Mouse (Mus musculus) heart, embryonic 10.5 days (tissue): Measurements from ENCODE around the gene Xylt1. TPM values are rescaled to one million over a fixed set of nuclear protein-coding genes. Genes with fewer than 3 reads are reported as not detected.

Experiments used
- DNase-seq: peaks from one replicate; pipeline ENCODE4 v3.0.0-alpha.2; 2017; ENCODE audit warnings: low spot score
- H3K27ac ChIP-seq: fragments of 300-500 bp; sonication (generic); 2 replicates; pipeline ENCODE4 v1.5.1; 2016; ENCODE audit warnings: mild to moderate bottlenecking
- H3K27me3 ChIP-seq: fragments of 300-500 bp; sonication (generic); 2 replicates; pipeline ENCODE4 v1.6.1; 2016; ENCODE audit warnings: mild to moderate bottlenecking; ENCODE audit not compliant: poor library complexity, insufficient read depth, severe bottlenecking
- H3K36me3 ChIP-seq: fragments of 300-500 bp; sonication (generic); 2 replicates; pipeline ENCODE4 v1.6.1; 2016; ENCODE audit warnings: mild to moderate bottlenecking, moderate library complexity
- H3K4me1 ChIP-seq: fragments of 300-500 bp; sonication (generic); 2 replicates; pipeline ENCODE4 v1.6.1; 2016; ENCODE audit warnings: mild to moderate bottlenecking
- H3K4me3 ChIP-seq: fragments of 300-500 bp; sonication (generic); 2 replicates; pipeline ENCODE4 v1.5.1; 2016; ENCODE audit warnings: mild to moderate bottlenecking, moderate library complexity
- H3K9me3 ChIP-seq: fragments of 300-500 bp; sonication (generic); 2 replicates; pipeline ENCODE4 v1.6.1; 2016; ENCODE audit warnings: mild to moderate bottlenecking, moderate library complexity
- WGBS: fragments of 180-500 bp; shearing (Covaris S2); methylation state at CpG from one replicate; pipeline ENCODE4 v1.1.7; 2016; 5-methylcytosine and 5-hydroxymethylcytosine counted together
- polyA plus RNA-seq: library from polyadenylated mRNA; unstranded; fragments of >200 nt; fragmentation: Nextera tagmentation; extraction: Ambion mirVana; gene quantifications from 2 replicates; pipeline ENCODE4 v1.2.1, GENCODE M21; 2016

Xylt1 gene
- polyA plus RNA-seq, result 1.2 and 1.8 TPM in 2 replicates

DNA sequence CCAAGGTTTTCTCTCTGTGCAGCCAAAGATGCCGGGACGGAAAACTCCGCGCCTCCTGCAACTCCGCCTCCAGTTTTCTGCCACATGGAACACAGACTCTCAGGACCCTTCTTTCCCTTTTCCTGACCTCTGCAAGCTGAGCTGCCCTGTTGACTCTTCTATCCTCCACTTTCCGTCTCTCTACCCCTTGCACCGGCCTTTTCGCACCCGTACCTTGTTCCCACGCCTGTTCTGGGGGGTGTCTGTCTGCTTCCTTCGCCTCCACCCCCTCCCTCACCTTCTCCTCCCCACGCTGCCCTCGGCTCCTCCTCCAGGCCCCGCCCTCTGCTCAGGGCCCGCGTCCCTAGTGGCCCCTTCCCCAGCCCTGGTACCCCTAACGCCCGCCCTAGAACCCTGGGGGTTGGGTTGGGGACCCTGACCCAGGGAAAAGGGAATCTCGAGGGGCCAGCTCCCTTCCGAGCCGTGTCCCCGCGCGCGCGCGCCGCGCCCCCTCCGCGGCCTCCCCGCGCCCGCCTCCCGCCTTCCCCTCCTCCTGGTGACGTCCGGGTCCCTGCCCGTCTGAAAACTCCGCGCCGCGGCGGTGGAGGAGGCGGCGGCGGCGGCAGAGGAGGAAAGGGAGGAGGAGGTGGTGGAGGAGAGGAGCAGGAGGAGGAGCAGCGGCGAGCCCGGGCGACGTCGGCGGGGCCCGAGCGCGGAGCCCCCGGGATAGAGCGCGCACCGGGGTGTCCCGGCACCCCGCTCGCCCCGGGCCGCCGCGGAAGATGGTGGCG lies at the start of gene Xylt1:
TSS of gene Xylt1 (plus strand) at position 562 of the 770 bp plus-strand sequence.
- peaks cover 38% of the 10 kb centered on the region for H3K4me1 ChIP-seq
- H3K9me3 ChIP-seq, result no peaks in the 10 kb centered on the region
- under 1% methylated on average over 60 of the region's 69 CpGs for WGBS
- H3K27me3 ChIP-seq, result no peaks in the 10 kb centered on the region
- H3K27ac ChIP-seq, result peak within 1 kb of the TSS; percentile 92
- DNase-seq, result peak; percentile 83
- no peaks in the 10 kb centered on the region for H3K36me3 ChIP-seq
- H3K4me3 ChIP-seq, result peak within 1 kb of the TSS; percentile 91

DNA sequence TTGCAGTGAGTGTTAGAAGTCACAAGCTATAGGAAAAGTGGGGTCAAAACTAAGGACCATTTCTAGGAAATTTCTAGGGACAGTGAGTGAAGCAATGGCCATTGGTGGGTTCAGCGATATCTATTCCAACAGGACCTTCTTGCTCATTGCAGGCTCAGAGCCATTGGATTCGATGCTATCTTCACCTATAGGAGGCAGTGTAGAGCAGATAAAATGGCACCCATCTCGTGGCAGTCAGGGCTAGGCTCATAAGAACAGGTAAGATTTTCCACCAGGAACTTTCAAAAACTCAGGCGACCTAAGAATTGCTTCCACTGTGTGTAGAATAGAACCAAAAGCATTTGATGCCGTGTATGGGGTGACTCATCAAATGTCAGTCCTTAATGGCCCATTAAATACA lies 46.8 kb upstream of the Xylt1 start:
- WGBS, result 83% methylated on average over 5 of the region's 5 CpGs
- no peaks in the 10 kb centered on the region for H3K27me3 ChIP-seq
- no peaks in the 10 kb centered on the region for H3K36me3 ChIP-seq
- no peaks in the 10 kb centered on the region for H3K4me1 ChIP-seq
- no peak for DNase-seq
- H3K27ac ChIP-seq, result no peak overlapping the region
- H3K4me3 ChIP-seq, result no peak overlapping the region
- H3K9me3 ChIP-seq, result no peaks in the 10 kb centered on the region

DNA sequence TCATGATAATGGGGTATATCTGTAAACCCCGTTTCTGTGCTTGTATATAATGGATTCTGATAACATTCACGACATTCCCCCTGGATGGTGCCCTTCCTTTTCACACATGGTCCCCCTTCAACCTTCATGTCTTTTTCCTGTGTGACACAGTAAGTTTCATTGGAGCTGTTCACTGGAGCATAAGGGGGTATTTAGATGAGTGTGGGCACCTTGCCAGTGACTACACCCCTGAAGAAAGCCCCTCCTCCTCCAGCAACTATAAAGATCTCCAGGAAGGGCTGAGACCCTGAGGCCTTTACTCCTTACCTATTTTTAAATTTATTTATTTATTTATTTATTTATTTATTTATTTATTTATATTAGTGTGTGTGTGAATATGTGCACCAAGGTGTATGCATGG lies 24.5 kb upstream of the Xylt1 start:
- Histone ChIP-seq H3K27me3 (no peaks in the 10 kb centered on the region), H3K36me3 (no peaks in the 10 kb centered on the region), H3K9me3 (no peaks in the 10 kb centered on the region), H3K27ac (no peak overlapping the region), H3K4me1 (peaks cover 4% of the 10 kb centered on the region; the same call in 1 of the 2 replicates), H3K4me3 (no peak overlapping the region)
- WGBS, result 92% methylated on average over 2 of the region's 2 CpGs
- DNase-seq, result no peak

DNA sequence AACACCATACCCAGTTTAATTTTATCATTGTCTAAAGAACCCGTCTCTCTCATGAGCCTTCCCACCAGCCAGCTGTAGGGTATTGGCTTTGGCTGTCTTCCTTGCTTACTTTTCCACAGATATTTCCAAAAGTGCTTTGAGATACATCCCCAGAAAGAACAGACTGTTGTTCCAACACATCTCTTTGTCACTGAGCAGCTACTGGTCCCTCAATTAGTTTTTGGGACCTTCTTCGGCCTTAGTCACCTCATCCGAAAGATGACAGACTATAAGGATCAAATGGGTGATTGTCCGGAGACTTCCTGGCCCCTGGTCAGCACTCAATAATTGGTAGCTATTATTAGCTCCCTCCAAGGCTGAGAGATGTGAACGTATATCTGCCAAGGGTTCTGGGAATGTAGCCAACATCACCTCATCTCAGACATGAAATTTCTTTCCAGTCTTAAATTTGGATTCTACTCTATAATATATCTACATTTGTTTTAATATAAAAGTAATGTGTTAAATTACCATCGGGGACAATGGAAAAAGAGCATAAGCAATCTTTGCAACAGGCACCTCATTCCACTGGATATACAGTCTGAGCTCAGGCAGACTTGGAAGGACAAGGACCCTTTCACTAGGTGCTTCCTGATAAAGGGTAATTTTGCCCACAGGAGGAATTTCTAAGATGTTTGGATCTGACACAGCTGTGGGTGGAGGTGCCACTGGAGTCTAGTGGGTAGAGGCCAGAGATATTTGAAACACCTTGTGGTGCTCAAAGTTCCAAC lies 23.2 kb upstream of the Xylt1 start:
- Histone ChIP-seq H3K27me3 (no peaks in the 10 kb centered on the region), H3K4me1 (peaks cover 4% of the 10 kb centered on the region; the same call in 1 of the 2 replicates), H3K27ac (no peak overlapping the region), H3K9me3 (no peaks in the 10 kb centered on the region), H3K4me3 (no peak overlapping the region), H3K36me3 (no peaks in the 10 kb centered on the region)
- no peak for DNase-seq
- 66% methylated on average over 6 of the region's 6 CpGs for WGBS

DNA sequence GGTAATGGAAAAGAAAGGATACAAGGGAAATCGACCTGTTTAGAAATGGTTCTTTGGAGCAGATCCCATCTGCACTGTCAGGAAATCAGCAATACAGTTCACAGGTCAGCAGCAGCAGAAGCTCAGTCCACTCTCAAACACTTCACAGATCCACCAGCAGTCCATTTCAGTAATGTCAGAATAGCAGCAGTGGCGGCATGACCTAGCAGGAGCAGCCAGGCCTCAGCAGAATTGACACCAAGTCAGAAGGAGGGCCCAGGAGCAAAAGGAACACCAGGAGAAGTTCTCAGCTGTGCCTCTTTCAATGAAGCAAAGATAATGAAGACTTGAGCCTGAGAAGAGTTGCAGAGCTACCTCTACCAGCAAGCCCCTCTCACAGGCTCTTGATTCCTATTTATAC lies 19.5 kb upstream of the Xylt1 start:
- Histone ChIP-seq H3K36me3 (no peaks in the 10 kb centered on the region), H3K27ac (no peak overlapping the region), H3K9me3 (no peaks in the 10 kb centered on the region), H3K27me3 (no peaks in the 10 kb centered on the region), H3K4me3 (no peak overlapping the region), H3K4me1 (no peaks in the 10 kb centered on the region)
- no peak for DNase-seq
- 80% methylated on average over 2 of the region's 2 CpGs for WGBS

DNA sequence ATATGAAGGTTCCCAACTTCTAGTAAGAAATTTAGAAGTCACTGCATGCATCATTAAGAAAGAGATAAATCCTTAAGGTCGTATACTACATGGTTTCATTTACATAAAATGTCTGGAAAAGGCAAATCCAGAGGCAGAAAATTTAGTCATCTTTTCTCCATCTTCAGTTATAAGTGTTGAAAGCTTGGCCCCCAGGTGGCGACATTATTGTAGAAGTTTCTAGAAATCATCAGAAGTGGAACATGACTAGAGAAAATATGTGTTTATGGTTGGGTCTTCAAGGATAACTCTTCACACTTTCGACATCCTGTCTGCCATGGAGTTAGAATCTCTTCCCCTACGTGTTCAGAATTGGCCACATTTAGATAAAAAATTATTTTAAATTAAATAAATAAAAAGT lies 18.3 kb upstream of the Xylt1 start:
- no peak overlapping the region for H3K27ac ChIP-seq
- 79% methylated on average over 4 of the region's 4 CpGs for WGBS
- H3K27me3 ChIP-seq, result no peaks in the 10 kb centered on the region
- H3K36me3 ChIP-seq, result no peaks in the 10 kb centered on the region
- H3K9me3 ChIP-seq, result no peaks in the 10 kb centered on the region
- H3K4me1 ChIP-seq, result no peaks in the 10 kb centered on the region
- no peak for DNase-seq
- H3K4me3 ChIP-seq, result no peak overlapping the region

DNA sequence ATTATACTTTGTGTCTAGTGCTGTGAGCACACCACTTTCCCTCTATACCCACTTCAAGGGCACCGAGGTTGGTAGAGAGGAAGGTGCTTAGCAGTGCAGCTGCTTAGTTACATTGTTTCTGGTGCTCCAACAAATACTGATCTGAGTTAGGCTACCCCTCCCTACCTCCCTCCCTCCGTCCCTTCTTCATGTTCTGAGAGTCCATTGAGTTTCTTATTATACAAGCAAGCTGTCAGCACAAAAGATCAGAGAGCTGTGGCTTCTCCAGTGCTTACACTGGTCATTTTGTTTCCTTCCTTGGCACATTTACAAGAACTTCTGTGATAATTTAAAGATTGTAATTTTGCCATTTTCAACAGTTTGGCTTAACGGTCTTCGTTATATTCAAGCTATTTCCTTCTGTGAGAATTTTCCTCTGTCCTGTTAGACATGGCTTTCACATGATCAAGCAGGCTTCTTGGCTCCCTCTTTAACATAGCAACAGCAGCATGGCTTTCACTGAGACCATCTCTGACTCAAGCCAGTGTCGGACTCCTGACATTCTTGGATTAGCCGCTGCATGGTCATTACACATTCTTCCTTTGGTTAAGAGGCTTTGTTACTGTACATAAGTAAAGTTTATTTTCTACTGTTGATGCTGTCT lies 12.0 kb upstream of the Xylt1 start:
- H3K9me3 ChIP-seq, result no peaks in the 10 kb centered on the region
- WGBS, result 62% methylated on average over 6 of the region's 6 CpGs
- no peak overlapping the region for H3K4me3 ChIP-seq
- H3K27me3 ChIP-seq, result no peaks in the 10 kb centered on the region
- peaks cover 5% of the 10 kb centered on the region for H3K4me1 ChIP-seq
- no peaks in the 10 kb centered on the region for H3K36me3 ChIP-seq
- no peak overlapping the region for H3K27ac ChIP-seq
- no peak for DNase-seq

DNA sequence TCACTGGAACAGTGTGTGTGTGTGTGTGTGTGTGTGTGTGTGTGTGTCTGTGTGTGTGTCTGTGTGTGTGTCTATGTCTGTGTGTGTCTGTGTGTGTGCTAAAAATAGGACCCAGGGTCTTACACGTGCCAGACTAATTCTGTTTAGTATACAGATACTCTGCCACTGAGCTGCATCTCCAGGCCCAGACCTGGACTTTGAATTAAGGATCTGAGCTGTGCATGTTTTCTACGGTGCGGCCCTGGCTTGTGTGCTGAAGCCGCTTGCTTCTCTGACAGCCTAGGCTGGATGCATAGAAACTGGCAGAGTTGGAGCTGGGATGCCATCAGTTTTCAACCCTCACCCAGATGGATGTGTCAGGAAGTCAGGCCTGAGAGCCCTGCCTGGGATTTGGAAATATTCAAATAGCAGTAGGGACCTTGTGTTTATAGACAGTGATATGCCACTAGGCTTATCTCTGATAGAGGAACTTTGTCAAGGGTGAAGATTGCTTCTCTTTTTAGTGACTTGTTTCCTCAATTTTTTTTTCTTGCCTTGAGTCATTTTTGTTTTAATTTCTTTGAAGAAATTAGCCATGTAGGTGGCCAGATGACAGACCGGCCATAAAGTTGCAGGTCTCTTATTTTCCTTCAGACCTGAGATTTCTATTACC lies 11.4 kb upstream of the Xylt1 start:
- no peaks in the 10 kb centered on the region for H3K9me3 ChIP-seq
- H3K4me3 ChIP-seq, result no peak overlapping the region
- H3K36me3 ChIP-seq, result no peaks in the 10 kb centered on the region
- H3K27ac ChIP-seq, result no peak overlapping the region
- no peaks in the 10 kb centered on the region for H3K27me3 ChIP-seq
- no peak for DNase-seq
- WGBS, result 73% methylated on average over 5 of the region's 5 CpGs
- H3K4me1 ChIP-seq, result peaks cover 5% of the 10 kb centered on the region

DNA sequence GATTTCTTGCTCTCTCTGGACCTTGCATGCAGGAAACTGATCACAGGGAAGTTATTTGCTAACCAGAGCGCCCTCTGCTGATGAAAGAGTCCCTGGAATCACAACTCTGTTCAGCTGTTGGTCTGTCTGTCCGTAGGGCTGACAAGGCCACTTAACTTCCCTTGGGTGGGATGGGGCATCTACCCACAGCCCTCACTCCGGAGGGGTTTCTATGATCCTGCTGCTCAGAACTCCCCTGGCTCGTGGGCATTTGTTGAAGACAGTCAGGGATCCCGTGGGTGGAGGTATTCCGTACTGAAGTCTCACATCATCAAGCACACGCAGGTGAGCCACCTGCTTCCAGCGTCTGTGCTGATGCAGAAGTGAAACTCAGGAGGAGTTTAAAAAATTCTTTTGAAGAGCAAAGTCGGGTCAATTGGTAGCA lies 4.9 kb upstream of the Xylt1 start:
- H3K36me3 ChIP-seq, result no peaks in the 10 kb centered on the region
- H3K9me3 ChIP-seq, result no peaks in the 10 kb centered on the region
- no peak overlapping the region for H3K27ac ChIP-seq
- 34% methylated on average over 9 of the region's 9 CpGs for WGBS
- no peaks in the 10 kb centered on the region for H3K27me3 ChIP-seq
- no peak overlapping the region for H3K4me3 ChIP-seq
- DNase-seq, result no peak
- H3K4me1 ChIP-seq, result peaks cover 18% of the 10 kb centered on the region

DNA sequence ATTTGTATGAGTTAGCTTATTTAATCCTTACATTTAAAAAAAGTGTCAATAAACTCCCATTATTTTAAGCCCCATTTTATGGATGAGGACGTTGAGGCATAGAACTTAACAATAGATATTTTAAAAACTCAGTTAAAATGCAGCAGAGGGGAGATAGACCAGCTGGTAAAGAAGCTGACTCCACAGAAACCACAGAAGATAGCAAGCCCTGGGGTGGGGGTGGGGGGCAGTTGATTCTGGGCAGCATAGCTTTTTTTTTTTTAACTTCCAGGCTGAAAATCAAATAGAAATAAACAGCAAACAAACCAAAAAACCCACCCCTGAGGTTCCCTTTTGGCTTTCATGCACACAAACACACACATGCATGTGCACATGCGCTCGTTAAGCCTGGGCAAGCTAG lies 3.6 kb upstream of the Xylt1 start:
- Histone ChIP-seq H3K27me3 (no peaks in the 10 kb centered on the region), H3K27ac (no peak overlapping the region), H3K36me3 (no peaks in the 10 kb centered on the region), H3K9me3 (no peaks in the 10 kb centered on the region), H3K4me3 (no peak overlapping the region), H3K4me1 (peaks cover 26% of the 10 kb centered on the region)
- WGBS, result 72% methylated on average over 3 of the region's 3 CpGs
- no peak for DNase-seq

DNA sequence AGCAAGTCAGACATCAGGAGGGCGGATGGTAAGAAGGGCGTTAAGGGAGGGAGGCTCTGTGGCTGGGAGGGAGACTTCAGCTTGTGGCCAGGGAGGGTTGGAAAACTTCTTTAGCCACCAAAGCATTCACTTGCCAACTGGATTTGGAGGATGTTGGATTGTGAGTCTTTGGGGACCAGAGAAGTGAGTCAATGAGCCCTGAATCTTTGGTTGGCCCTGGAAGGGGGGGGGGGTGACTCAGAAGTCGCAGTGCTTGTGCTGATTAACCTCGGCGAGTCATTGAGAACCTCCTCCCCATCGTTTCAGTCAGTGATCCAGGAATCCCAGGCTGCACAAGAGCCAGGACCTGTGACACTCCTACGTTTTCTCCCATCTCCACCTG lies 752 bp upstream of the Xylt1 start:
- Histone ChIP-seq H3K27me3 (no peaks in the 10 kb centered on the region), H3K36me3 (no peaks in the 10 kb centered on the region), H3K9me3 (no peaks in the 10 kb centered on the region), H3K4me3 (peak overlapping the region; percentile 91), H3K27ac (peak overlapping the region; percentile 92), H3K4me1 (peaks cover 38% of the 10 kb centered on the region)
- WGBS, result 4% methylated on average over 7 of the region's 7 CpGs
- DNase-seq, result no peak

DNA sequence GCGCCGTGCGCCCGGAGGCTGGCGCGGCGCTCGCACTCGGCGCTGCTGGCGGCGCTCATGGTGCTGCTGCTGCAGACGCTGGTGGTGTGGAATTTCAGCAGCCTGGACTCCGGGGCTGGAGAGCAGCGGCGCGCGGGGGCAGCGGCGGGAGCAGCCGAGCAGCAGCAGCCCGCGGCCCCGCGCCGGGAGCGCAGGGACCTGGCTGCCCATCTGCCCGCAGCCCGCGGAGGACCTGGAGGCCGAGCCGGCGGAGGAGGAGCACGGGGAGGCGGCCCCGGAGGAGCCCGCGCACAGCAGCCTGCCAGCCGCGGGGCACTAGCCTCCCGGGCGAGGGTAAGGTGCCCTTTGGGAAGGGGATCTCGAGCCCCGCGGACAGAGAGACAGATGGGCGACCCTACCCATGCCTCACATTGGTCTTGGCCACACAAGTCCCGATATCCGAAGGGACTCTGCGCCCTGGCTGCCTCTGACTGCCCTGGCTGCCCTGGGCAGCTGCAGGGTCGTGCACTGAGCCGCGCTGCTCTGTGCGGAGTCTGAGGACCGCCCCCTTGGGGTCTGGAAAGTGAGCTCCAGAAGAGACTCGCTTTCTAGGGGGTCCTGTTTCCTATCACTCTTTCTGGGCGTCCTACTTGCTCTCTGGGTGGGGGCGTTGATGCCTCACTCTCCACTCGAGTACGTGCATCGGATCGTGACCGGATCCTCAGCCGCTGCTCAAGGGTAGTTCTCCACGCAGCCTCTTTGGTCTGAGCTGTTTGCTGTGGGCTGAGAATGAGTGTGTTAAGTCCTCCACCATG lies 606 bp downstream of the Xylt1 start:
- Histone ChIP-seq H3K4me1 (peaks cover 36% of the 10 kb centered on the region), H3K4me3 (peak overlapping the region; percentile 91), H3K36me3 (no peaks in the 10 kb centered on the region), H3K27me3 (no peaks in the 10 kb centered on the region), H3K27ac (peak overlapping the region; percentile 92), H3K9me3 (no peaks in the 10 kb centered on the region)
- WGBS, result under 1% methylated on average over 63 of the region's 64 CpGs
- no peak for DNase-seq
